Mouse (Mus musculus) ES-Bruce4 (cell line): ENCODE measurements at regions not wholly inside any gene's neighbourhood (a gene's known extent, or its start where the extent isn't known, plus 50 kb on each side); places are given as distances from the start of the nearest gene placed in this dataset.

Experiments used
- CTCF ChIP-seq: IDR thresholded peaks from one replicate; pipeline ENCODE4 v1.8.1; 2011; ENCODE audit warnings: low read depth, low read length
- EP300 ChIP-seq: IDR thresholded peaks from 2 replicates; pipeline ENCODE4 v1.6.1; 2011; ENCODE audit warnings: low read depth, low read length; ENCODE audit not compliant: insufficient read depth
- POLR2A ChIP-seq: IDR thresholded peaks from one replicate; pipeline ENCODE4 v1.8.1; 2011; ENCODE audit warnings: low read length; ENCODE audit not compliant: insufficient read depth

DNA sequence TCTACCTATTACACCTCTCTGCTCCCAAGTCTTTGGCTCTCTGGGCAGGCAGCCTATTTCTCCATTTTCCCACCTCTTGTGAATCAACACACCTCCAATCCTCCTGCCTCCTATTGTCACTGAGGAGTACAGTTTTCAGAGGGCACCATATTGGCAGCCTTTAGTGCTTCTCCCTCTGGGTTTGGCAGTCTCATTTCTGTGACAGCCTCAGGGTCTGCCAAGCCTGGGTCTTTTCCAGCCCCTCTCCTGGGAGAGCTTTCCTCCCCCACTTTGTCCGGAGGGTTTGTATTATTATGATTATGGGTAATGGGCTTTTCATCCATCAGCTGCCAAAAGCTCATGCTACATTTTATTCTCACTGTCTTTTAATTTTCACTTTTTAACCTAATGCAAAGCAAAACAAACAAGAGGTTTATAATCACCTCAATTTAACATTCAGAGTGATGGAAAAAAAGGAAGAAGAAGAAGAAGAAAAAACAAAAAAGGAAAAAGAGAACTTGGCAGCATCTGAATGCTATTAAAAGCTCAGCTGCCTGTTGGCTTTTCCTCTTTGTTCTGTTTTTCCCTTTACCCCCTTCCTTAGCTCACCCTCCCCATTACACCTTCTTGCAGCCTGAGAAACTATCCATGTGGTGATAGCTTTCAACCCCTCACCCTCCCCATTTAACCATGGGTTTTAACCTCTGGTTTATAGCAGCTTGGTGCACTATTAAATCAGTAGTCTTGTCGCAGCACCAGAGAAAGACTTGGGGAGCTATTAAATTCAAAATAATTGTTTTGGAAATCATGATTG lies 790.5 kb upstream of the Cdh8 start:
- TF ChIP-seq CTCF = no peak
- no peak for TF ChIP-seq POLR2A
- no peak for TF ChIP-seq EP300
